Mouse (Mus musculus) left cerebral cortex, postnatal 36 days (tissue): ENCODE results near the gene Kcnc3. TPM values are rescaled to one million over a fixed set of nuclear protein-coding genes. Genes with fewer than 3 reads are reported as not detected.

Experiments
- DNase-seq, 2 experiments: peaks; one replicate each; pipeline ENCODE4 v3.0.0; 2021 to 2022; ENCODE audit warnings: low spot score in 2 of 2, mixed read lengths in 1 of 2
- intact Hi-C: fragments of 180-260 bp; cut with DNase I; formaldehyde crosslinking; loops from one replicate; pipeline ENCODE4 v1.15.1; 2025
- total RNA-seq, 2 experiments: library from RNA; stranded (reverse); gene quantifications; 2 replicates each; pipeline ENCODE4 v1.2.3; 2021

Gene Kcnc3
- total RNA-seq, 2 experiments from 2014 or later, result 97.6 to 107 TPM

DNA sequence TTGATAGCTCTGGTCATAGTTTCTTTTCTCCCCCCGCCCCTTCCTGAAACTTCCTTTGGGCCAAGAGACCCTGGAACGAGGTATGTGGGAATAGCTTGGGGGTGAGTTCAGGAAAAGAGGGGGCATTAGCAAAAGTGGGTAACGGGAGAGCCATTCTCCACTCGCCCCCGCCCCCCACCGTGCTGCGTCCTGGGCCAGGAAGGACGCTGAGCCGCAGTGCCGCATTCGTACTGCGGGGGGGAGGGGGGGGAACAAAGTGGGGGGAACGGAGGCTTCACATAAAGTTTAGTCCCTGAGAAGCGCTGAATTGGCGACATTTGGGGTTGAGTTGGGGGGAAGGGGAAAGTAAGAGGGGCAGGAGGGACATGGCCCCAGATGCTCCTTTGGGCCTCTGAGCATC is 2.6 kb downstream of the Kcnc3 start:
- DNase-seq, result no peak
- intact Hi-C loops, result no loop called here

DNA sequence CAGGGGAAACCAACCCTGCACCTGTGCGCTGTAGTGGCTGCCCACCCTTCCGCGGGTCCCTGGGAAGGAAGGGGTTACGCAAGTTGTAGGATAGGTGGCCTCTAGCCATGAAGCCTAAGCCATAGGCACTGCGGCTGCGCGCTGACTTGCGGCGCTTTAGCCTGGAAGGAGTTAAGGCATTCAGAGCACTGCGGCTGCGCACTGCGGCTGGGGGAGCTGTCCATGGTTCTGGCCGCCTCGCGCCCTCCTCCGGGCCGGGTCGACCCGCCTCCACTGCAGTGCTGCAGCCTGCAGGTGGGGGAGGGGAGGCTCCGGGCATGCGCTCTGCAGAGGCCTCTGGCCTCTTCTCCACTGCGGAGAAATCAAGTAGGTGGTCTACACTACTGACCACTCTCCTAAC is 3.3 kb downstream of the Kcnc3 start:
- intact Hi-C loops, result no loop called here
- peak; percentile 86 to 89 for DNase-seq

DNA sequence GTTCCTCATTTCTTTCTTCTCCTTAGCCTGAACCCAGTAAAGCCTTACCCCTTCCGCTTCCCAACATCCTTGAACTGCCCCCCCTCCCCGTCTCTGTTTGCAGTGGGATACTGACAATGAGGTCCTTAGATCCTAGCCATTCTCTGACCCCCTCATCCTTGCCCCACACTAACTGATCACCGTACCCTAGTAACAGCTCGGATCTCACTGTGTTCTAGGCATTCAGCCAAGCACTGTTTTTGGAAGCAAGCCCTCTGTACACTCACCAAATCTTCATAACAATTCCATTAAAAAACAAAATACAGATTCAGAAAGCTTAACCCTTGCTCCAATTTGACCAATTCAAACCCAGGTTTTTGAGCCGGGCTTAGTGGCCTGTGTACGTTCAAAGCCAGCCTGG is 3.8 kb downstream of the Kcnc3 start:
- intact Hi-C loops, result no loop called here
- DNase-seq, result no peak

DNA sequence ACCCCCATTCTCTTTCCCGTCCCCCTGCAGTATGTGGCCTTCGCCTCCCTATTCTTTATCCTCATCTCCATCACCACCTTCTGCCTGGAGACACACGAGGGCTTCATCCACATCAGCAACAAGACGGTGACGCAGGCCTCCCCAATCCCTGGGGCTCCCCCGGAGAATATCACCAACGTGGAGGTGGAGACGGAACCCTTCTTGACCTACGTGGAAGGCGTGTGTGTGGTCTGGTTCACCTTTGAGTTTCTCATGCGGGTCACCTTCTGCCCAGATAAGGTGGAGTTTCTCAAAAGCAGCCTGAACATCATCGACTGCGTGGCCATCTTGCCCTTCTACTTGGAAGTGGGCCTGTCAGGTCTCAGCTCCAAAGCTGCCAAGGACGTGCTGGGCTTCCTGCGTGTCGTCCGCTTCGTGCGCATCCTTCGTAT is 4.7 kb downstream of the Kcnc3 start:
- DNase-seq, result no peak
- intact Hi-C loops, result no loop called here

DNA sequence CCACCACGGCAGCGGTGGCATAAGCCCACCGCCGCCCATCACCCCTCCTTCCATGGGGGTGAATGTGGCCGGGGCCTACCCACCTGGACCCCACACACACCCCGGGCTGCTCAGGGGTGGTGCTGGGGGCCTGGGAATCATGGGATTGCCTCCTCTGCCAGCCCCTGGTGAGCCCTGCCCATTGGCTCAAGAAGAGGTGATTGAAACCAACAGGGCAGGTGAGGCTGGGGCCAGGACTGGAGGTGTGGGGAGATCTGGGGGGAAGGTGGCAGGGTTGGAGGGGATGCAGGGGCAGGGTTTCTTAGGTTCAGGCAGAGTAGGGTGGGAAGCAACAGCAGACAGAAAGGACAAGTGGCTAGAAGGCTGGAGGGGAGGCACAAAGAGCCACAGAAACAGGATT is 5.6 kb downstream of the Kcnc3 start:
- intact Hi-C loops, result no loop called here
- no peak for DNase-seq

DNA sequence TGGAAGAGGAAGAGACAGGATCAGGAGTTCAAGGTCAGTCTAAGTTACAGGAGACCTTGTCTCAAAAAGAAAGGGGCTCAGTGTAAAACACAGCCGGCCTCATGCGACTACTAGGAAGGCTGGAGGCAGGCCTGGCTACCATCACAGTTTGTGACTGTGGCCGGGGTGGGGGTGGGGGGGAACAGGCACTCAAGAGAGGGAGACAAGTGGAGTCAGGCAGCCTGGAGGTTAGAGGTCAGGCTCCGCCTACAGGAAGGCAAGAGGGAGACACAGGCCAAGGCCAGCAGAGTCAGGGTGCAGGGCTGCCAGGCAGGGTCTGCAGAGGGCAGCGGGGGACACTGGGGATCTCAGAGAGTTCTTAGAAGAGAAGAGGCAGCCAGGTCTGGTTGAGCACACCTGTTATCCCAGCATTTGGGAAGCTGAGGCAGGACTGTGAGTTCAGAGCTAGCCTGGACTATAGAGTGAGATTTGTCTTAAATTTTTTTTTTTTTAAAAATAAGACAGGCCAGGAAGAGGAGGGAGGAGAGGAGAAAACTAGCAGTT is 6.6 kb downstream of the Kcnc3 start:
- DNase-seq, result no peak
- intact Hi-C loops, result no loop called here

DNA sequence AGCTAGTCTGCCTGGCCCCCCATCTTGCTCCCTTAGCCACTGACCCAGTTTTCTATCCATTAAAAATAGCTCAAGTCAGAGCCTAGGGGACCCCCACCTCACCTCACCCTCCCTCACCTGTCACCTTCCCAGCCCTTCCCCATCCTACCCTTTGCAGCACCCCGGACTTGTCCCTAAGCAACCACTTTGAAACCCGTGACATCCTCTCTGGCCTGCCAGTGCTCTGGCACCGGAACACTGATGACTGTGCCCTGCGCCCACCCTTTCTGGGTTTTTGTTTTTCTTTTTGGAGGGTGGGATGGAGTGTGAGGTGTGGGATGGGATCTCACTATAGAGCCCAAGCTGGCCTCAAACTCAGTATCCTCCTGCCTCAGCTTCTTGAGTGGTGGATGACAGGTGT is 7.2 kb downstream of the Kcnc3 start:
- intact Hi-C loops, result no loop called here
- no peak for DNase-seq

DNA sequence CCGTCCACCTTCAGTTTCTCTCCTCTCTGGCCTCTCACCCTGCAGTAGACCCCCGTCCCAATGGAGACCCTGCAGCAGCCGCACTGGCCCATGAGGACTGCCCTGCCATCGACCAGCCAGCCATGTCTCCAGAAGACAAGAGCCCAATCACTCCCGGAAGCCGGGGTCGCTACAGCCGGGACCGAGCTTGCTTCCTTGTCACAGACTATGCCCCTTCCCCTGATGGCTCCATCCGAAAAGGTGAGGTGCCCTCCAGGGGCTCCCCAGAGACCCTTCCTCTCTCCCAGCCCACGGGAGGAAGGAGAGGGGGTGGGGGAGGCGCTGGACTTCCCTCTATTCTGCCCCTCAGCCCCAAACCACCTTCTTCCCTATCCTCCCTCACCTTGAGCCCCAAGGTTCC is 7.9 kb downstream of the Kcnc3 start:
- intact Hi-C loops, result no loop called here
- no peak for DNase-seq

DNA sequence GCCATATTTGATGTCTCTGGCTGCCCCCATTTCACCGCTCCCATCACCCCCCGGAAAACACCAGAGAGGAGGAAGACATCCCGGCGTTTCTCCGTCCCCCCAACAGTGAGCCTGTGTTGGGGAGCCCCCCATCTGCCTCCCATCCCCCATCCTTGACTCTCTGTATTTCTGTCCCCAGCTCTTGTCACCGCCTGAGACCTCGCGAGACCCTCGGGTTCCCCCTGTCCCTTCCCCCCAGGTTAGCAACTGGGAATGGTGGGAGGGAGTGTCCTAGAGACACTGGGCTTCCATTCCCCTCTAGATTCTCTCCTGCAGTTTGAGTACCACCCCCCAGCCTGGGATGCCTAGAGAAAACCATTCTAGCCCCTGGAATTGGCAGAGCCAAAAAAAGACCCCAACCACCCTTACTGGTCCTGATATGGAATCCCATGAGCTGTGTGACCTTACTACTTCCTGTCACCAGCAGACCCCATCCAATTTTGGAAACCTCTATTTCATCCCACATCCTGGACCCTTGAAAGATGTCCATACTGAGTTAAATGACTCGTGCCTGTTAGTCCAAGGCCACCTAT is 10.3 kb downstream of the Kcnc3 start:
- DNase-seq, result no peak
- intact Hi-C loops, result no loop called here

DNA sequence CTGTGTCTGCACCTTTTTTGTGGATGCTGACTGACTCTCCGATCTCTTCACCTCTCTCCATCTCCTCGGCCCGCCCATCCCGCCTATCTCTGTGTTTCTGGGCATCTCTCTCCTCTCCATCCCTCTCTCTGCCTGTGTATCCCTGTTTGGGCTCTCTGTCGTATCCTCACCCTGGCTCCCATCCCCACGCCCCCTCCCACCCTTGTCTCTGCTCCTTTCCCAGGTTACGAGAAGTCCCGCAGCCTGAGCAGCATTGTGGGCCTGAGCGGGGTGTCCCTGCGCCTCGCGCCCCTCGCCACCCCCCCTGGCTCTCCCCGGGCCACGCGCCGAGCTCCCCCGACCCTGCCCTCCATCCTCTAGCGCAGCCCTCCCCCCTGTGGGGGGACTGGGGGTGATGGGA is 11.2 kb downstream of the Kcnc3 start:
- no peak for DNase-seq
- intact Hi-C loops, result no loop called here

DNA sequence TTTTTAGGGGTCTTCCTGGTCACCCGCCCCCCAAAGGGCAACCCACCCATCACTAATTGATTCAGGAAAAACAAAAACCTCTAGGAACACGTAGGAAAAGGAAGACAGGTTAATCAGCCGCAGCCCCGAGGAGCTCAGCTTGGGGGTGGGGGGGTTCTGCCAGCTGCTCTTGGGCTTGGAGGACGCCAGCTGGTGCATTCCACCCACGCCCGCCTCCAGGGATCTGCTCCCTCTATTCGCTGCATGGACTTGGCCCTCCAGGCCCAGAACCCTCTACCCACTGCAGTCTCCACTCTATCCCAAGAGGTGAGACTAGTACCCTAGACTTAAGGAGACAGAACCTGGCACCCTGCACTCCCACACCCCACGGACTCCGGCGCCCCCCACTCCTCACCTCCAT is 12.0 kb downstream of the Kcnc3 start:
- DNase-seq, result peak; percentile 81 to 84
- intact Hi-C loops, result no loop called here

DNA sequence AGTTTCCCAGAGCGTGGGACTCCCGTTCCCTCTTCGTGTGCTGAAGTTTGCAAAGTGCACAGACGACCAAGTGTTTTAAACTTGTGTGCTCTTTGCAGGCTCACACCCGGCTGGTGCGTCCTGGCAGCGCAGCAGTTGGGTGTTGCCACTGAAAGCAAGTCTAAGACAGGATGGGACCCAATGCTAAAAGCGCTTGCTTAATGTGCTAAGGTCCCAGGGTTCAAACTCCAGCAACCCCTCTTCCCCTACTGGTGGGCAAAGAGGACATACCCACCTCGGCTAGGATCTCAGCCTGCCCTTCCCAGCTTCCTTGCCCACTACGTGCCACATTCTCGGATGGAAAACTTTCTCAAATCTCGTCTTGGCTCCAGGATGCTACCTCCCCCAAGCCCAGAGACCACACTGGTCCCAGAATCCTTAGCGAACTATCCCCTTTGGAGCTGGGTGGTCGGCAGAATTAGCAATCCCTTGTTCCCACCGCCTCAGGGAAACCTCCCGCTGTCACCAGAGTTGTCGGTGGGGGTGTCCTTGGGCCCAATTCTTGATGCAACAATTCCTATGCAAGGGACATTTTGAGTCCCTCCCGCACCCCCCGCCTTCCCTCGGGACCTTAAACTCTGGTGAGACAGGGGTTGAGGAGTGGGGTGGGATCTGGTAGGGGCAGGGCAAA is 12.9 kb downstream of the Kcnc3 start:
- intact Hi-C loops, result no loop called here
- DNase-seq, result no peak

DNA sequence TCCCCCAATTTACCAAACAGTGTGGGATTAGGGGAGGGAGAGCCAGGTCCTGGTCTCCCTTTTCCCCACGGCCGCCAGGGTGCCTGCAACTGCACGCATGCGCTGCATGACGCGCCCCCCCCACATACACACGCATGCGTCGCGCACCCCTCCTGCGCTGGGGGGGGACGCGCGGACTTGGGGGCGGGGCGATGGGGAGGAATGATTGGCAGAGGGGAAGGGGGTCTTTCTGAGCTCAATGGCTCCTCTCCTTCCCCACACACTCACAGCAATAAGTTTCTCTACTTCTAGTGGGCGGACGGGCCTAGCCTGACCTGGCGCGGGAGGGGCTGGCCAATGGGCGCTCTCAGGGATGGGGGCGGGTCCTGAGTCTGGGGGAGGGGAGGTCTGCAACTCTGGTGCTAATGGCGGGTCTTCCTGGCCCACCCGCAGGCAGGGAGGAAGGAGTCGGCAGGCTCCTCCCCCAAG is 13.7 kb downstream of the Kcnc3 start:
- intact Hi-C loops, result no loop called here
- peak in 1 of 2 experiments; percentile 52 for DNase-seq

DNA sequence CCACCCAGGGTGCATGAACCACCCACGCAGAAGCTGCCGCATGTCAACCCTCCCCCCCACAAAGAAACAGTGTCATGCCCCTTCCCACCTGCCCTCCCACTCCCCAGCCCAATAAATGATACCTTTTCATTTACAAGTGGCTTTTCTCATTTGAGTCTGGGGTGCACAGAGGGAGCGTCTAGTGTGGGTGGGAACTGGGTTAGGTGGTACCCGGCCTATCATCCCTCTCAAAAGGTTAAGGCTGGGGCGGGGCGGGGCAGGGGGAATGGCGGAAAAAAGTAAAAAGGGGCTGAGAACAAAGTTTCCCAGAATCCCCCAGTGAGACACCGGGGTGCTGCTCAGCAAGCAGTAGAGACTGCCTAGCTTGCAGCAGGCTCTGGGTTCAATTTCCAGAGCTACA is 14.2 kb downstream of the Kcnc3 start:
- intact Hi-C loops, result no loop called here

DNA sequence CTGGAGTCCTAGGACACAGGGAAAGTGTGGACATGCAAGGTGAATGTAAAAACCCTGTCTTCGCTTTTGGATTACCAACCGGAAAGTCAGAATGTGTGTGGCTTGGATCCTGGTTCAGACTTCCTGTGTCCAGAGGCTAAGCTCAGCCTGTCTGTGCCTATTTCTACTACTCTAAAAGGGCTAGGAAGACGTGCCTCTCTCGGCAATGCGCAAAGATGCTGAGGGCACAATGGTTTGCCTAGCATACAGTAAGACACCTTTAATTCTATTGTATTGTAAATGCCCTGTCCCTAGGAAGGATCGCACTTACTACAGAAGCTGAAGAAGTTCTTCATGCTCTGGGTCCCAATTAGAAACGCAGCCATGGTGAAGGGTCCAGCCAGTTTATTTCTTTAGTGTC is 15.0 kb downstream of the Kcnc3 start:
- no peak for DNase-seq
- intact Hi-C loops, result no loop called here

More for the DNA sequence above, 14.2 kb downstream of the Kcnc3 start:
- DNase-seq, result no peak

DNA sequence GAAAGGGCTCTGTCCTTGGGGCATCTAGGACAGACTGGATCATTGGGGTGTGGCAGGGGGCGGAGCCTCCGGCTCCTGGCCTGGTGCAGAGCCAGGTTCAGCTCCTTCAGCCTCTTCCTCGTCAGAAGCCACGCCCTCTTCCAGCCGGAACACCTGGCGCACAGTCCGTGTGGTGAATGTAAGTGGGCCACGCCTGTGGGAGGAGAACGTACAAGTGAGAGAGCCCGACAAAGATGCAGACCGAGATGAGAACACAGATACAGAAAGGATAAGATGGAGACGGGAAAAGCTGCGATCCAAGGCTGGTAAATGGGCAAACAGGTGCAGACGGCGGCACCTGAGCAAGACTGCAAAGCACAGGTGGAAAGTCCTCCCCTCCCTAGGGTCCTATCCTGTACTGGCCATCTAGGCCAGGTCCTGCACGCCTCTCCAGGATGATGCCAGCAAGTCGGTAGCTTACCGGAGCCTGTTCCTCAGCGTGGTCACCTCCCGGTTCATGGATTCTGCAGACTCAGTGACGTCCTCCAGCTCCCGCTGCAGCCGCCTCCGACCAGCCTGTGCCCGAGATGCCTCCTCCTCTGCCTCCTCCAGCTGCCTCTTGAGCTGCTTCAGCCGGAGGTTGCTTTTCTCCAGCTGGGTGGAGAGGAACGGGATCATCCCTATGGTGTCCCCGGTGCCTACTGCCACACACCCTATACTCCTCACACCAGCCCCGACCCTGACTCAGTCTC is 15.9 kb downstream of the Kcnc3 start:
- intact Hi-C loops, result no loop called here
- DNase-seq, result peak; percentile 53 to 62

DNA sequence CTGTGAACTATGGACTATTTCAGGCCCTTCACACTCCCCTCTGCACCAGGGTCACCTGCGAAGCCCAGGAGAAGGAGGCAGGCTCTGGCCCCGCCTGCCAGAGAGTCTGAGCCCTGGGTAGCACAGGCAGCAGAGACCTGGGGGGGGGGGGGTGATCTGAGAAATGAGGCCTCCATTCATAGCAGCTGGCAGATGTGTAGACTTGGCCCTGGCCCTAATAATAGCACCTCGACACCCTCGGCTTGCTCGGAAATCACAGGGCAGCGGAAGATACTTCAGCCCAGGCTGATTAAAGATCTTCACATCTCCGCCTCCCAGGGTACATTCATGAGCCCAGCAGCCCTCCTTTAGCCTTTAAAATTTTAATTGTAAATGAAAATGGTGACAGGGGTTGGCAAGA is 21.7 kb downstream of the Kcnc3 start:
- DNase-seq, result no peak

DNA sequence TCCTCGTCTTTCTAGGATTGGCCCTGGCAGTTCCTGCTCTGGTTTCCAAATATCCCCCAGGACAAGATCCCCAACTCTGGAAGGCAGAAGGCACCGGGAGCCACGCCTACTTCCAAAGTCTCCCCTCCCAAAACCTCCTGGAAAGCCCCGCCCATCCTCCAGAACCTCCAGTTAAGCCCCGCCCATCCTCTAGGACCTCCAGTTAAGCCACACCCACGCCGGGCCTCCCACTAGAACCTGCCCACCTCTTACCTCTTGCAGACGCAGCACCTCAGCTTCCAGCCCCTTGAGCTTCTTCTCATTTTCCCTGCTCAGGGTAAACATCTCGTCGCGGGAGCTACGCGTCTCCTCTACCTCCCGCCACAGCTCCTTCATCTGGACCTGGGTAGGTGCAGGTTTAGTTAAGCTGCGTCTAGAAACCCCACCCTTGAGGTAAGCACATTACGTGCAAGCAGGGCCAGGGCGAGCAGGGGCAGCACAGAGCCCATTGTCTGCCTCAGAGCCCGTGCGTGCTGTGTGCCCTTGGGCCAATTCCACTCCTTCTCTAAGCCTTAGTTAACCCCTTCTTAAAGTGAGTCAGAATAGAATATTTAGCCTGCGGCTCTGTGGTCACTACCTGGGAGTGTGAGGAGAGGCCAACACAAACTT is 23.7 kb downstream of the Kcnc3 start:
- no peak for DNase-seq

More for the DNA sequence above, 21.7 kb downstream of the Kcnc3 start:
- intact Hi-C loops, result no loop called here

DNA sequence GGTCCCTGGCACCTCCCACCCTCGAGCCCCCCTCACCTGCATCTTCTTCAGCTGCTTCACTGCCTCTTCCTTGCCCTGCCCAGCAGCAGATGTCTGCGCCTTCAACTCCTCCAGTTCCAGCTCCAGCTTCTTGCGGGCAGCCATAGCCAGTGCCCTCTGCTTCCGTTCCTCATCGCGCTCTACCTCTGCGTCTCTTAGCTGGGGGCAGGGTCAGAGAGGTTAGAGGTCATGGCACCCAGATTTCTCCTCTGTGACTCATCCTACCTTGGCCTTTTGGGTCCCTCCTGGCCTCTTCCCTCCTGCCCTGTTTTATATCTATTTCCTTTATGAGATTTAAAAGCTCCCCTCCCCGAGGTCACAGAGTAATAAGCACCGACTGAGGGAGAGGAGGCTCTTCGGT is 24.8 kb downstream of the Kcnc3 start:
- DNase-seq, result no peak

More for the DNA sequence above, 23.7 kb downstream of the Kcnc3 start:
- intact Hi-C loops, result no loop called here

DNA sequence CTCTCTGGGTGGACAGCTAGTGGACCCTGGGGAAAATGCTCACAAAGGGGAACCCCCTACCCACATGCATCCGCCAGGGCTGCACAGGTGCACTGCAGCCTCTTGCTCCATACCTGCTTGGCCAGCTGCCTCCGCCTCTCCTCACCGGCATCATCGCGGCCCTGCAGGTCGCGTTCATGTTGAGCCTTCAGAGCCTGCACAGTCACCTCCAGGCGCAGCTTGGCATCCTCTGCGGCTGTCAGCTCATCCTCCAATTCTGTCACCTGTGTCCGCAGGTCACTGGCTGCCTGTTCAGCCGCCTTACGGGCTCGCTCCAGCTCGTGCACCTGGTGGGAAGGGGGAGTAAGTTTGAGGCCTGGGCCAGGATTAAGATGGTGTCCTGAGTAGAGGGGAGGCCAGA is 25.5 kb downstream of the Kcnc3 start:
- intact Hi-C loops, result no loop called here
- DNase-seq, result no peak

More for the DNA sequence above, 24.8 kb downstream of the Kcnc3 start:
- intact Hi-C loops, result no loop called here
